Mouse (Mus musculus) lung, postnatal 0 days (tissue): Measurements from ENCODE around the gene Qsox1.

Experiments used
- CTCF ChIP-seq: IDR thresholded peaks from 2 replicates; pipeline ENCODE4 v1.5.1; 2016; ENCODE audit warnings: antibody characterized with exemption, mild to moderate bottlenecking
- EP300 ChIP-seq: IDR thresholded peaks from 2 replicates; pipeline ENCODE4 v1.6.1; 2016; ENCODE audit warnings: antibody characterized with exemption, mild to moderate bottlenecking, control low read depth

DNA sequence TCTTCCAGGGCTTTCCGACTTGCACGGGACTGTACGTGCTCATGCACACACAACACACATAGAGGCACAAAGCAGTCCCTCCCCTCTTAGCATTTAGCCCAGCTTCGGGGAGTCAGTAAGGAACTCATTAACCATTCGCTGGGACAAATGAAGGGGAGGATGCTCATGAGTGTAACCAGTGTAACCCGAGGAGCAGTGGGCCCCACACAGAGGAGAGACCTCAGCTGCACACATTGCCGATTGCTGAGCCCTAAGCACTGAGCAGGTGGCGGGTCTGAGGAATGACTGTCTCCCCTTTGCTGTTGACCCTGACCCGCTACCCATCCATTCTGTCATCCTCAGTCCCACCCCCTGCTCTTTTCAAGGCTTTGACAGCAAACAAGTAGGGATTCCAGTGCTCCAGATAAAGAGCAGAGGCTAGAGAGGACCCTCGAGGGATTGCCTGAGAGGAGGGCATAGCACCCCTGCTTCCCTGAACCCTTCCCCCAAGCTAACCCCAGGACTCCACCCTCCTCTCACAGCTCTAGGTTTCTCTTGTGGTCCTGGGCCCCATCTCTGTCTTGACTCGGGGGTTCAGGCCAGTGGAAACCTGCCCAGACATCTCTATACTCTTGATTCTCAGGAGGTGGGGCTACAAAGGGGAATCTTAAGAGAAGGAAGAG, 62.0 kb downstream of the Qsox1 start:
- no peak for TF ChIP-seq CTCF
- no peak for TF ChIP-seq EP300
